Mouse (Mus musculus) layer of hippocampus, adult 2 months (tissue): ENCODE measurements around the gene Mtmr4. TPM values are rescaled to one million over a fixed set of nuclear protein-coding genes. Genes with fewer than 3 reads are reported as not detected.

Source experiments
- DNase-seq, 2 experiments: peaks; one replicate each; pipeline ENCODE4 v3.0.0; 2022; ENCODE audit warnings: low spot score in 2 of 2
- H3K27ac ChIP-seq: fragments of 200-600 bp; 2 replicates; pipeline ENCODE4 v1.8.1; 2022
- H3K4me3 ChIP-seq: fragments of 200-600 bp; 2 replicates; pipeline ENCODE4 v1.8.1; 2022; ENCODE audit warnings: mild to moderate bottlenecking
- CTCF ChIP-seq: fragments of 200-600 bp; conservative IDR thresholded peaks from 2 replicates; pipeline ENCODE4 v1.8.1; 2022; ENCODE audit warnings: antibody characterized with exemption, mild to moderate bottlenecking, moderate library complexity
- total RNA-seq, 2 experiments: library from RNA; stranded (reverse); gene quantifications; 2 replicates each; pipeline ENCODE4 v1.2.3; 2021

The Mtmr4 gene
- total RNA-seq, 2 experiments from 2014 or later: 81.5 to 89.0 TPM

DNA sequence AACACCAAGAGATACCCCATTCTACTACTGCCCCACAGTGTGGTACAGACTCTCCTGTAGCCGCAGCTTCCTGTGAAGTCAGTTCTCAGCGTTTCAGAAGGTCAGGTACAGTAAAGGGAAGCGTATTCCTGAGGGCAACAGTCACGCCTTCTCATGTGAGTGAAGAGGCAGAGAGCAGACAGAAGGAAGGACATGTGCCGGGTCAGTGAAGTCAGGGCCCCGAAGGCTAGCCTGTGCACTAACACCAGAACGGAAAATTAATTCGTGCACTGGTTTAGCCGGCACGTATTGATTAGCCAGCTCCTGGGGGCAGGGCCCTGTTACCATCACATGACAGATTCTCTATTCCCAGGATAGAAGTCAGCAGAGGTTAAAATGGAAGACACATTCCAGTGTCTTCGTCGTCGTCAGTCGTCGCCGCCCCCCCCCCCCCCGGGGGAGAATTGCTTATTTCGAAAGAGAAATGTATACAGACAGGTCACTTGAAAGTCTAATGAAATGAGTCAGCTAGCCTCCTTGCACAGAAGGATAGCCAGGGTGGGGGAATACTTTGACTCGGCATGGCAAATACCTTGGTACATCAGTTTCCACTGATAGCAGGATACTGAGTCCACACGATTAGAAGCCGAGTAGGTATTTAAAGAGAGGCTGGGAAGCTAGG, 17.3 kb upstream of the Mtmr4 start:
- no peak for DNase-seq
- TF ChIP-seq CTCF: no peak
- Histone ChIP-seq H3K4me3 (no peak overlapping the region), H3K27ac (no peak overlapping the region)

DNA sequence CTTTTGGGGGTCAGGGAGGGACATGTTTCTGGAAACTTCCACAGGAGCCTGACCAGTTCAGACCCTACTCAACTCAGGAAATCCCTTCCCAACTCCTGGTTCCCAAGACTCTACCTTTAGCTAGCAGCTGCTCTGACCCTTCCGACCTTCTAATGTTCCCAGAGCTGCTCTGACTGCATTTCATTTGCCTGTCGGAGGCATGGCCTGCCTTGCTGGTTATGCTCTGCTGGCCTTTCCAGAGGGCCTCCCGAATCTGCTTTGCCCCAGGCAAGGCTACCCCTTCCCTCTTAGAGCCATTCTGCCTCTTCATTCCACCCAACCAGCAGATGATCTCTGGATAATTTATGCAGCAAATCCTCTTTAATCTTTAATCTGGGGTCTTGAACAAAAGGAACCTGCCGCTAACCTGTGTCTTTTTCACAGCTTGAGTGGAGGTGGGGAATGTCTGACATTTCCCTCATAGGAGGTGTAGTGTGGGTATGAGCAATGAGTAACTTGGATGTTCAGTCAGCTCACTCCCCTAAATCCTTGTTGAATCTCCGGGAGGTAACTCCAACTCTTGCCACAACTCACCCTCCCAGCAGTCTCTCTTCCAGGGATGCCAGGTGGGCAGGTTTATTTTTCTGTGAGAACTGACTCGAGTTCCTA, 14.2 kb upstream of the Mtmr4 start:
- no peak for DNase-seq
- peak overlapping the region; percentile 94 for H3K27ac ChIP-seq

GRCm38 (mm10) chr11:87578249-87578962, 13.6 kb upstream of the Mtmr4 start:
- Histone ChIP-seq H3K27ac (peak overlapping the region; percentile 94), H3K4me3 (peak overlapping the region; percentile 91)
- TF ChIP-seq CTCF: no peak
- DNase-seq: peak; percentile 63 to 68

More for the DNA sequence above, 14.2 kb upstream of the Mtmr4 start:
- peak overlapping the region; percentile 91 for H3K4me3 ChIP-seq
- TF ChIP-seq CTCF: no peak

DNA sequence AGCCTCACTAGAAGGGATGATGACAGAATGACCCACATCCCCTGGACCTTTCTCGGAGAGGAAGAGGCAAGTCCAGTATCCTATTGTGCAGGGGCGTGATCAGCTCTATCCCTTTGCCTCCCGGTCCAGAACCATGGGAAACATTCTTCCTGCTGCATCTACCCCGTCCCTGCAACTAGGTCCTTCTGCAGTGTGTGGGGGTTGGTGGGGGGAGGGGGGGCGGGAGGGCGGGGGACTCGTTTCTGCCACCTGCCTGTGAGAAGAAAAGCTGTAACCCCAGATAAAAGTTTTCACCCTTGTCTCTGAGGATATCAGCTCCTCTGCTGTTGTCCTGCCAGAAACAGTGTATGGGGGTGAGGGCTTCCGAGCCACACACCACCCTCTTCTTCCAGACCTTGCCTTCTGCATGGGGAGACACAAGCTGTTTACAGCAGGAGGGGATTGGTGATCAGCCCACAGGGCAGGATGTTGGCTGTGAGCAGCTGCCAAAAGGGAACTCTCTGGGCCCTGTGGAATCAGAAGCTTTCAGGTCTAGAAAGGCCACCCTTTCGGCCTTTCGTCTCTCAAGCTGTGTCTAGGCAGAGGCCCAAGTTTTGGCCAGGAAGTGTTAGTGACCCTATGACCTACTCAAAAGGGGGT, 12.9 kb upstream of the Mtmr4 start:
- DNase-seq: no peak
- Histone ChIP-seq H3K4me3 (peak overlapping the region; percentile 91), H3K27ac (peak overlapping the region; percentile 94)
- TF ChIP-seq CTCF: peak; percentile 49

- Histone ChIP-seq H3K27ac (peak overlapping the region; percentile 94), H3K4me3 (peak overlapping the region; percentile 91)
- TF ChIP-seq CTCF: no peak
Observed at GRCm38 (mm10) chr11:87579713-87580112, 12.2 kb upstream of the Mtmr4 start.

DNA sequence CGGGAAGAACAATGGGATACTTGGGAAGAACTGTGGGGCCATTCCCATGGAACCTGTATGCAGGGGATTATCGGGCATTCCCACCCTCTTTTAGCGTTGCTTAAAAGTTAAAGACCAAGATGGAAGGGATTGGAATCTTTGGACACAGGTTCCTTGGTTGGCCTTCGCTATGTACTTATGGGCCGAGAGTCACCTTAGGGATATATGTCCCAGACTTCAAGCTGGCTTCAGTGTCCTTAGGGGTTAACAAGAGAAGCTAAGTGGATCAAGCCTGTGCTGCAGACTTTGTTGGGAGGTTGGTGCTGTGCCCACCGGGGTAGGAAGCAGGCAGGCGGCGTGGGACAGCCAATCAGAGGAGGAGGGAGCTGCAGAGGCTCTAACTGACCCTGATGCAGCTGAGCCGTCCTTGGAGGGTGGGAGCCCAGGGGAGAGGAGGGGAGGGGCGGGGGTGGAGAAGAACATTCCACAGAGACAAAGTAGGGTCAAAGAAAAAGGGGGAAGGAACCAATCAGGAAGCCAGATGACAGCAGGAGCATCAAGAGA, 11.3 kb upstream of the Mtmr4 start:
- peak overlapping the region; percentile 32 for H3K4me3 ChIP-seq
- H3K27ac ChIP-seq: peak overlapping the region; percentile 94
- DNase-seq: no peak
- TF ChIP-seq CTCF: no peak

More at GRCm38 (mm10) chr11:87579713-87580112, 12.2 kb upstream of the Mtmr4 start:
- DNase-seq: no peak

- peak overlapping the region; percentile 32 for H3K4me3 ChIP-seq
- peak overlapping the region; percentile 94 for H3K27ac ChIP-seq
- no peak for DNase-seq
- no peak for TF ChIP-seq CTCF
Observed at GRCm38 (mm10) chr11:87581161-87581865, 10.6 kb upstream of the Mtmr4 start.

DNA sequence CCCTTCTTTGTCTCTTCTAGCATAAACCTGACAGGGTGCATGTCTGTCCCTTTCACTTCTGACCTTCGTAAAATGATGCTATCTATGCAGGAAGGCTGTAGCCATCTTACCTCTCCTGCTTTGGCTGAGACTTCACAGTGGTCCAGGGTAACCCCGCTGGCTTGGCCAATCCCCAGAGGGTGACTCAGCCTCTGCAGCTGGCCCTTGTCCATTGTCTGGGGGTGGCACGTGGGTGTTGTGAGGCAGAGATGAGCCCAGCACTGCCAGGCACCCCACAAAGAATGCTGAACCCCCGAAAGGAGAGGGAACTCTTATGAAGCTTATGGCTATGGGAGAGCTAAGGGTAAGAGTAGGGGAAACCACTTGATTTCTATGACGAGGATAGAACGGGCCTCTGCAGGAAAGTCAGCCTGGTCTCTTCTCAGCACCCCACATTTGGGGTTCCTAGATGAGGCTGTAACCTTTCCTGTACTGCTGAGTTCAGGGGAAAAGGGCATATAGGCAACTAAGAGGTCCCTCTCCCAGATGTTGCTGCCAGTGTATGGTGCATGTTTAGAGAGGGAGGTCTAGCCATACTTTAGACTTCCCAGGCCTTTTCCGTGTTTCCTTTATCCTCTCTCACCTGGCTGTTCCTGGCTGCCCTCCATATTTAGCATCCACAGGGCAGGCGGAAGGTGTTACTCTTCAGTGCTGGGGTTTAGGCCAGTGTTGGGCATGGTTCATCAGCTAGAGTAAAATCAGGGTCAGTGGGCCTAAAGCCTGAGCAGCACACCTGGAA, 9.8 kb upstream of the Mtmr4 start:
- peak in 1 of 2 experiments; percentile 55 for DNase-seq
- Histone ChIP-seq H3K27ac (peak overlapping the region; percentile 94), H3K4me3 (peak overlapping the region; percentile 32; the same call in 1 of the 2 replicates)
- TF ChIP-seq CTCF: no peak

- H3K4me3 ChIP-seq: peak overlapping the region; percentile 22; the same call in 1 of the 2 replicates
- peak; percentile 16; the same call in 1 of the 2 replicates for TF ChIP-seq CTCF
- no peak for DNase-seq
- peak overlapping the region; percentile 79 for H3K27ac ChIP-seq
Observed at GRCm38 (mm10) chr11:87583291-87584034, 8.5 kb upstream of the Mtmr4 start.

DNA sequence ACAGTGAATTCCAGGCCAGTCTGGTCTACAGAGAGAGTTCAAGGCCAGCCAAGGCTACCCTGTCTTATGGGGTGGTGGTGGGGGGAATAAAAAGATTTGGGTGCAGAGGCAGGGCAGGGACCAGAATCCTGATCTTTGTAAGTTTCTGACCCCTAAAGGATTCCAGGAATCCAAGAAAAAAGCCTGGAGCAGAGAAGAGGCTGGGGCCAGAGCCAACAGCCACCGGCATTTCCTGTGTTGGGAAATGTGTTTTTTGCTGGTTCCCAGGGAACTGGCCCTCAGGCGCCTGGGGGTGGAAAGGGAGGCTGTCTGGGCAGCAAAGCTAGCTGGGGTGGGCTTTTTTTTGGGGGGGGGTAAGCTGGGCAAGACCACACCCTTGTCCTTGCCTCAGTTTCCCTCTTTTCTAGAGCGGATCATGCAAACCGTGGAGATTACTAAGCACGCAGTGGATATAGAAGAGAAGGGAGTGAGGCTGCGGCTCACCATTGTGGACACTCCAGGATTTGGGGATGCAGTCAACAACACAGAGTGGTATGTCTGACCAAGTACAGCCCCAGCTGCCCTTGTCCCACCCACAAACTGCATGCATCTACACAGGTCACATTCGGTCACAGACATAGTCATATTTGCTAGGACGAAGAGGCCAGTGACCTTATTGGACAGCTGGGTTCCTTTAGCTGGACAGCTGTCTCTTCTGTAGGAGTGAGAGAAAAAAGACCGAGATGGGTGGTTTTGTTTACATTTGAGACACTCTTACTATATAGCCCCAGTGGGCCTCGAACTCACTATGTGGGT, 7.1 kb upstream of the Mtmr4 start:
- Histone ChIP-seq H3K4me3 (no peak overlapping the region; the same call in 1 of the 2 replicates), H3K27ac (peak overlapping the region; percentile 79)
- no peak for DNase-seq
- TF ChIP-seq CTCF: no peak
